Comparison of ENCODE assay signal across 12 mouse cellular contexts in the genomic region with DNA sequence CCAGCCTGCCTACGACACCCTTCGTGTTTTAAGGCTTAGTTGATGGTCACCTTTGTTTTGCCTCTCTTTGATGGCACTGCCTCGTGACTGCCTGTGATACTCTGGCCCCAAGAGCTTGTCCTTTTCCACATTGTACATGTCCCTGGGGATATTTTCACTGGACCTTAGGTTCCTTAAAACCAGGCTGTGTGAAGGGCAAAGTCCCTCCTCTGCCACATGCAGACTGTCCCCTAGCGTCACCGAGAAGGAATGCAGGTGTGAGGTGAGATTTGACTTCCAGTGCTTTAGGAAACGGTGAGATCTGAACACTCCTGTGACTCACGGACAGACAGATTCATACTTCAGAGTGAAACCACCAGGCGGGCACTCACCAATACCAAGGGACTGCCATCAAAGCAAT. TPM values are rescaled to one million over a fixed set of nuclear protein-coding genes. Genes with fewer than 3 reads are reported as not detected.
A peak's percentile ranks its signal among the peaks of the same experiment; 100 is the strongest.
DNase-seq lines count a peak whose midpoint lies in the region; ATAC-seq and TF ChIP-seq lines count a peak whose summit lies in the region.
"Had no signal": no experiment of that assay in that cellular context is flagged by ENCODE, and none has a peak within 500 bp of the region (broad histone marks: within the 10 kb centered on the region; RNA-seq: fewer than 3 reads in every experiment).

No protein-coding gene starts in this region.

- WGBS in kidney, embryonic 15.5 days = 59% methylated on average over 8 of the region's 8 CpGs
- WGBS in stomach, postnatal 0 days = 51% methylated on average over 8 of the region's 8 CpGs

- no peak overlapping the region for H3K27ac ChIP-seq in kidney, embryonic 15.5 days
- H3K27ac ChIP-seq in stomach, postnatal 0 days (replicated peaks) = no peak overlapping the region
- H3K27ac ChIP-seq: lung, embryonic 15.5 days had no signal

- H3K27me3 ChIP-seq in kidney, embryonic 15.5 days = no peaks in the 10 kb centered on the region
- no peaks in the 10 kb centered on the region for H3K27me3 ChIP-seq in stomach, postnatal 0 days (ENCODE audit: control insufficient read depth, insufficient read depth, low read length)
- H3K27me3 ChIP-seq: heart, embryonic 12.5 days; lung, embryonic 15.5 days had no signal

- no peak overlapping the region for H3K4me2 ChIP-seq in kidney, embryonic 15.5 days
- no peak overlapping the region for H3K4me2 ChIP-seq in stomach, postnatal 0 days (replicated peaks; ENCODE audit: low read depth)
- H3K4me2 ChIP-seq: heart, embryonic 12.5 days; lung, embryonic 15.5 days had no signal

- ATAC-seq in kidney, embryonic 15.5 days (replicated peaks; ENCODE audit: low FRiP score) = no peak
- ATAC-seq in stomach, postnatal 0 days (ENCODE audit: low FRiP score, low TSS enrichment) = no peak

- TF ChIP-seq EP300 in stomach, postnatal 0 days (optimal IDR thresholded peaks at IDR 0.05) = no peak

- no peak overlapping the region for H3K9ac ChIP-seq in kidney, embryonic 15.5 days
- no peak overlapping the region; the same call in 1 of the 2 replicates for H3K9ac ChIP-seq in stomach, postnatal 0 days (ENCODE audit: low read length)
- H3K9ac ChIP-seq: lung, embryonic 15.5 days had no signal

- no peaks in the 10 kb centered on the region for H3K36me3 ChIP-seq in kidney, embryonic 15.5 days
- H3K36me3 ChIP-seq in stomach, postnatal 0 days (ENCODE audit: control insufficient read depth, insufficient read depth, low read length) = no peaks in the 10 kb centered on the region; the same call in 1 of the 2 replicates
- H3K36me3 ChIP-seq: heart, embryonic 12.5 days; lung, embryonic 15.5 days had no signal

- H3K4me3 ChIP-seq in kidney, embryonic 15.5 days (replicated peaks) = no peak overlapping the region
- H3K4me3 ChIP-seq in stomach, postnatal 0 days (ENCODE audit: low read depth, low read length) = no peak overlapping the region
- H3K4me3 ChIP-seq: erythroblast, embryonic 14.5 days; heart, embryonic 12.5 days; lung, embryonic 15.5 days had no signal

- no peaks in the 10 kb centered on the region for H3K4me1 ChIP-seq in kidney, embryonic 15.5 days
- no peaks in the 10 kb centered on the region for H3K4me1 ChIP-seq in stomach, postnatal 0 days (replicated peaks; ENCODE audit: control insufficient read depth, insufficient read depth)
- H3K4me1 ChIP-seq: lung, embryonic 15.5 days had no signal

- DNase-seq in adrenal gland, postnatal 14 days = peak; percentile 23
- DNase-seq in adrenal gland, adult 18-20 months (ENCODE audit: low spot score in 2 of 2) = no peak
- peak; percentile 61 for DNase-seq in kidney, adult 18-20 months
- DNase-seq in thymus, postnatal 4 days = peak; percentile 30
- no peak for DNase-seq in thymus, postnatal 10 days (ENCODE audit: low spot score in 2 of 2)
- peak; percentile 27 for DNase-seq in stomach, postnatal 0 days (ENCODE audit: low spot score)
- DNase-seq in right cerebral cortex, postnatal 10 days (ENCODE audit: low spot score in 2 of 2) = no peak
- DNase-seq: layer of hippocampus, adult 9-11 months had no signal

- H3K9me3 ChIP-seq in kidney, embryonic 15.5 days (replicated peaks) = no peaks in the 10 kb centered on the region
- H3K9me3 ChIP-seq in stomach, postnatal 0 days (ENCODE audit: control insufficient read depth, low read length) = no peaks in the 10 kb centered on the region
- H3K9me3 ChIP-seq: lung, embryonic 15.5 days had no signal

- TF ChIP-seq CTCF in stomach, postnatal 0 days (IDR thresholded peaks at IDR 0.05; ENCODE audit: low read depth) = peak; percentile 67

RNA-seq across cellular contexts. Expression of gene Tmem97, which starts 6.7 kb away (rescaled TPM):
- 34.1 and 45.0 TPM in 2 replicates for total RNA-seq in adrenal gland, postnatal 14 days (2021)
- total RNA-seq in adrenal gland, adult 18-20 months (2021) = 10 to 100 TPM; 27.6 to 40.9 TPM
- polyA plus RNA-seq in kidney, embryonic 15.5 days (2015; fragmentation: Nextera tagmentation; extraction: Ambion mirVana) = 80.4 and 82.3 TPM in 2 replicates
- polyA plus RNA-seq in stomach, postnatal 0 days (2015; fragmentation: Nextera tagmentation; extraction: Ambion mirVana) = 63.2 and 68.2 TPM in 2 replicates

RNA-seq across cellular contexts. Expression of gene Ift20, which starts 21.1 kb away (rescaled TPM):
- 81.5 and 90.2 TPM in 2 replicates for total RNA-seq in adrenal gland, postnatal 14 days (2021)
- 10 to 100 TPM; 91.4 to 96.0 TPM for total RNA-seq in adrenal gland, adult 18-20 months (2021)
- 134 and 145 TPM in 2 replicates for polyA plus RNA-seq in kidney, embryonic 15.5 days (2015; fragmentation: Nextera tagmentation; extraction: Ambion mirVana)
- polyA plus RNA-seq in stomach, postnatal 0 days (2015; fragmentation: Nextera tagmentation; extraction: Ambion mirVana) = 163 and 168 TPM in 2 replicates

RNA-seq across cellular contexts. Expression of gene Tnfaip1, which starts 21.1 kb away (rescaled TPM):
- total RNA-seq in adrenal gland, postnatal 14 days (2021) = 47.9 and 49.4 TPM in 2 replicates
- total RNA-seq in adrenal gland, adult 18-20 months (2021) = 10 to 100 TPM; 38.3 to 43.0 TPM
- 81.8 and 88.2 TPM in 2 replicates for polyA plus RNA-seq in kidney, embryonic 15.5 days (2015; fragmentation: Nextera tagmentation; extraction: Ambion mirVana)
- polyA plus RNA-seq in stomach, postnatal 0 days (2015; fragmentation: Nextera tagmentation; extraction: Ambion mirVana) = 47.5 and 47.7 TPM in 2 replicates

RNA-seq across cellular contexts. Expression of gene Poldip2, which starts 45.2 kb away (rescaled TPM):
- total RNA-seq in adrenal gland, postnatal 14 days (2021) = 177 and 186 TPM in 2 replicates
- 100 to 1,000 TPM; 153 to 166 TPM for total RNA-seq in adrenal gland, adult 18-20 months (2021)
- 169 and 171 TPM in 2 replicates for polyA plus RNA-seq in kidney, embryonic 15.5 days (2015; fragmentation: Nextera tagmentation; extraction: Ambion mirVana)
- polyA plus RNA-seq in stomach, postnatal 0 days (2015; fragmentation: Nextera tagmentation; extraction: Ambion mirVana) = 91.1 and 95.9 TPM in 2 replicates

RNA-seq across cellular contexts. Expression of gene Tmem199, which starts 45.3 kb away (rescaled TPM):
- total RNA-seq in adrenal gland, postnatal 14 days (2021) = 26.3 and 29.6 TPM in 2 replicates
- 10 to 100 TPM; 27.8 to 28.0 TPM for total RNA-seq in adrenal gland, adult 18-20 months (2021)
- polyA plus RNA-seq in kidney, embryonic 15.5 days (2015; fragmentation: Nextera tagmentation; extraction: Ambion mirVana) = 56.7 and 57.1 TPM in 2 replicates
- polyA plus RNA-seq in stomach, postnatal 0 days (2015; fragmentation: Nextera tagmentation; extraction: Ambion mirVana) = 28.4 and 32.1 TPM in 2 replicates

Comparison
In these comparisons a context has a peak if more than half of its experiments do, and no peak if none do; other contexts are left out.
1. DNase-seq: peak in adrenal gland, postnatal 14 days (single experiment), kidney, adult 18-20 months (single experiment), thymus, postnatal 4 days (single experiment) and stomach, postnatal 0 days (single experiment); none in adrenal gland, adult 18-20 months (0 of 2), thymus, postnatal 10 days (0 of 2) and right cerebral cortex, postnatal 10 days (0 of 2).